Mouse (Mus musculus): ENCODE measurements around the gene Vac14. TPM values are rescaled to one million over a fixed set of nuclear protein-coding genes. Genes with fewer than 3 reads are reported as not detected.
A peak's percentile ranks its signal among the peaks of the same experiment; 100 is the strongest.

Gene Vac14
- total RNA-seq, 2 experiments from 2014 or later: 27.3 to 30.3 TPM

DNA sequence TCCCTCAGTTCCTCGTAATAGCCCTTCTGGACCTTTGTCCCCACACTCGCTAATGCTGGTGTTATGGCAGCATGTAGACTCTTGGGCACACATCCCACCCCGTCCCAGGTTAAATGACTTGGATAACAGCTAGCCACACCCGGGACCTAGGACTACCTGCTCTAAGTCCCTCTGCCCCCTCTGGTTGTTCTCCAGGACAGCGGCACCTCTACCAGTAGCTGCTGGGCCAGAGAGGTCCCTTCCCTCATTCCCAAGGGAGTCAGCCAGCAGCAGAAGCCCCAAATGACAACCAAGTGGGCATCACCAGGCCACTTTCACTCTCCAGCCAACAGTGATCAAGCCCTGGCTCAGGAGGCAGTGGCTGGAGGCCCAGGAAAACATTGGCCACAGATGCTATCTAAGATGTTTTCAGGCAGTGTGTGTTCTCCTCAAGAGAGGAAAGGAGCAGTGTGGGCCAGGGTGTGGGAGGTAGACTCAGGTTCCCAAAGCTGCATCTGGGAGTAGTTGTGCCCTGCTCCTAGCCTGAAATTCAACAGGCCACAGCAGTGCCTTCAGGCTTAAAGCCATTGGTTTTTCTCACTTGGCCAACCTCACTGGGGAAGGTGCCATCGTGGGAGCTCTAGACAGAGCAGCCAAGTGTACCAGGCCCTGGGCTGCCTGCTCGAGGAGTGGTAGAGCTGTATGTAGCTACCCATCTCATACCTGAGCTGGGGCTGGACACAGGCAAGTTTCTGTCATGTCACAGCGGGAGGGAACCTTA lies 100.0 kb downstream of the Vac14 start:
- no peak for DNase-seq

DNA sequence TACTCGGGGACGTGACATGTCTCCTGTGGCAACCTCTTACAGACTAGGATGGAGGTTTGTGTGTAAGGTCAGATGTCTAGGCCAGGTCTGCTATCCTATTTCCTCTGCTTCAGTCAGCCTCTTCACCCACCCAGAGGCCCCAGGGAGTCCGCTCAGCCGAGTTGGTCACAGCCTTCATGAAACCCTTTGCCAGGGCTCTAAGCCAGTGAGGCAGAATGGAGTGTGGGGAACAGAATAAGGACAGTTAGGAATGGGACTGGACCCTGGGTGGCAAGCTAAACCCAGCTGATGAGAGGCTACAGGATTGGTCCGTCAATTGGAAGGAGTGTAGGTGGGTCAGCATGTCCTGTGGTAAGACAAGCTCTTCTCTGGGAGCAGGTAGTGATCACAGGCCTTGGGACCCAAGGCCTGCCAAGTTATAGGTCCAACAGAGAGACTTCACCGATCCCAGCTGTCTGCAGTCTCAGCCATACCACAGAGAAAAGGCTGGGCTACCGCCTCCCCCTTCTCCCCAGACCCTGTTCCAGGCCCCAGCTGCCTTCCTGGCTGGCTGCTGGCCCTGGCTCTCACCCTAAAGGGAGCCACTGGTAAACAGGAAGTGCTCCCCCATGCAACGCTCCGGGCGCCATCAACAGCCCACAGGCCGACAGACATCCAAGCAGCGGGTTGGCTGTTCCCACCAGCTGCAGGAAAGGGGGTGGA lies 100.7 kb downstream of the Vac14 start:
- DNase-seq: peak; percentile 27 to 63

DNA sequence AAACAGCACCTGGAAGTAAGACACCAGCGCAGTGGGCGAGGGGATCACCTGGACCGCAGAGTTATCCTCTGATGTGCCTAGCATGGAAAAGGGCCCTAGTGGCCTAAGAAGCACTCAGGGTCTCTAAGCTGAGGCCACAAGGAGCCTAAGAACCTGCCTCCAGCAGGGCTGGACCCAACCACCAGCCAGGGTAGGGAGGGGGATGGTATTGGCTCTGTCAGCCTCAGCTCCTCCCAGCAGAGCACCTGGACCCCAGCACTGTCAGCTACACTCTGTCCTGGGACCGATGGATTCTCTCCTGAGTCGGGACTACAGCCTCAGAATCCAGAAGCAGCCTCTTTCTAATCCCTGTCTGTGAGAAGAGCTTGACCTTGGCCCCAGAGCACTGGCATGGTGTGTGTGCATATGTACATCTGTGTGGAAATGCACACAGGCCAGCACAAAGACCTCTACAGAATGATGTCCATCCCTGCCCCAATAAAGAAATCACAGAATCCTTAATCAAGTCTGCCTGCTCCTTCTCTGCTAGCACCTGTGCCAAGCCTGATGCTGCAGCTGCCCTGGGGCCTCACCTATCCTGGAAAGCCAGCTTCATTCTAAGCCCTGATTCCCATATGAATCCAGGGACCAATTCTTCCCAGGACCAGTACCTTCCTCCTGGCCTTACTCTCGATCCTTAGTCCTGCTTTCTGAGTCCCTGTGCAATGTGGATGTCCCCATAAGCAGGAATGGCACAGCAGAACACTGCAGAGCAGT lies 101.7 kb downstream of the Vac14 start:
- DNase-seq: no peak

DNA sequence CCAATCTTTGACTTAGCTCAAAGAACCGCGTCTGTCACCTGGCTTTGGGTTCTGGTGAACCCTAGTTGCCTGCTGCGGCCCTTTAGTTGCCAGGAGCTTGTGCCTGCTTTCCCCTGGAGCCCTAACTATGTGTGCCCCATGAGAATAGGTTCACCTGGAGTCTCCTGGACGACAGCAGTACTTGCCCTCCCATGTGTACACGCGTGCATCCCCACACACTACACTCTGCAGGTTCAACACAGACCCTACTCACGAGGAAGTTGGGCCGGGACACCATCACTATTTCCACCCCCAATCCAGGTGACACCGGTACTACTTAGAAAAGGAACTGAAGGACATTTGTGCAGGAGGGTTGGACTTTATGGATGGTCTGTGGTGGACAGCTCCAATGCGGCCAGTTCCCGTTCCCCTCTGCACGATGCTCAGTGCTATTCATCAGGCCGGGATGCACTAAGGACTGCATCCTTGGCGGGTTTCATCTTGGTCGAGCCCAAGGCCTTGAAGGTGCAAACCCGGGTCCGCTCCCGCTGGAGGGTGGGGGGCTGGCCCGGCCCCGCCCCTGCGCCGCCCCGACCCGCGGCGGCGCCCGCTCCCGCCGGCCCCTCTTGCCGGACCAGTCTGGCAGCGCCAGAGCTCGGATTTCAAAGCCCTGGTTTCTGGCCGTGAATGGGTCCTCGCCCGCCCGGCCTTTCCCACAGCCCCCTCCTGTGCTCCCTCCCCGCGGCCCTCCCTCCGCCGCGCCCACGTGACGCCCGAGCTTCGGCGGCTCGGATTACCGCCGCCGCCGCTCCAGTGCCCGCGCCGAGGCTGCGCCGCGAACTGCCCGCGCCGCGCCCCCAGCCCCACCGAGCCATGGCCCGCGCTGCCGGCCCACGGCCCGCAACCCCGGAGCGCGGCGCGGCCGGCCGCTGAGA lies 102.6 kb downstream of the Vac14 start, which contains the start of gene Mtss1l:
Gene Mtss1l (plus strand): TSS at position 792 of the 914 bp plus-strand sequence.
- DNase-seq: peak; percentile 86 to 90

DNA sequence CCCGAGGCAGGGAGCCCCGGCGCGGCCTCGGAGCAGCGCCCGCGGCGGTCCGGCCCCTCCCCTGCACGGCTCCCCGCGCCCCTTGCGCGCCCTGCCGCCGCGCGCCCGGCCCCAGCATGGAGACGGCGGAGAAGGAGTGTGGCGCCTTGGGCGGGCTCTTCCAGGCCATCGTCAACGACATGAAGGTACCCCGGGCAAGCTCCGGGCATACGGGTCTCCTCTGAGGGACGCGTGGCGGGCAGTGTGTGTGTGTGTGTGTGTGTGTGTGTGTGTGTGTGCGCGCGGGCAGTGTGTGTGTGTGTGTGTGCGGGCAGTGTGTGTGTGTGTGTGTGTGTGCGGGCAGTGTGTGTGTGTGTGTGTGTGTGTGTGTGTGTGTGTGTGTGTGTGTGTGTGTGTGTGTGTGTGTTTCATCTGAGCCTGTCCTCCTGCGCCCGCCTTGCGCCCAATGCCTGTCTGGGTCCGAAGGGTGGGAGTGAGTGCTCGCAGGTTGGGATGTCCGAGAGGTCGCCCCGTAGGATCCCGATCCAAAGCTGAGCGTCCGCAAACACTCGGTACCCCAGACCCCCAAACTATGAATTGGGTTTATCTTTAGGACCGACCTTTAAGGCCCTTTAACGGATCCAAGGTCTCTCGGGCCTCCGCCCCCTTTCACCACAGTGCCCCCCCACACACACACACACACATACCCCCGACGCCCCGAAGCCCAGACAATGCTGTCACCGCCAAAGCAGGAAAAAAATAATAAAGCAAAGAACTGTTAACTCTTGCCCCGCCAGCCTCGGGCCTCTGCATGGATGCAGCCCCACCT lies 103.4 kb downstream of the Vac14 start:
- no peak for DNase-seq

DNA sequence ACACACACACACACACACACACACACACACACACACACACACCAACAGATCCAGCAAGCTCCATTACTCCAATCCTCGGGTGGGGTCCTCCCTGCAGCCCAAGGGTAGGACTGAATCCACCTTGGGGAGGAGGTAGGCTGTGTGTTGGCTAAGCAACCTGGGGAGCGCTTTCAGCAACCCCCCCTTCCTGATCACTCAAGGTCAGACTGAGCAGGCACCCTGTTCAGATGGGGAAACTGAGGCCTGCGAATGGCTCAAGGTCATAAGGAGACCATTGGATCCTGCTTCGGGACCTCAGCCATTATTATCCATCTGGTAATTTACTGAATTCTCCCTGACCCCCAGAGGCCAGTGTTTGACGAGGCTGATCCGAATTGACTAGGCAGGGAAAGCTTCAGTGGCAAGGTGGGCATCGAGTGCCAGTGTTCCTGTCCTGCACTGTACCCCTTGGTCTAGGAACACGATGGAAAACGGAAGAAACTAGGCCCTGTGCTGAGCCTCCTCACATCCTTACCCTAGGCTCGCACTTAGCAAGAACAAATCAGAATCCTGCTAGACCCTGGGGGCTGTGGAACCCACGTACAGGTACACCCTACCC lies 104.1 kb downstream of the Vac14 start:
- DNase-seq: no peak

DNA sequence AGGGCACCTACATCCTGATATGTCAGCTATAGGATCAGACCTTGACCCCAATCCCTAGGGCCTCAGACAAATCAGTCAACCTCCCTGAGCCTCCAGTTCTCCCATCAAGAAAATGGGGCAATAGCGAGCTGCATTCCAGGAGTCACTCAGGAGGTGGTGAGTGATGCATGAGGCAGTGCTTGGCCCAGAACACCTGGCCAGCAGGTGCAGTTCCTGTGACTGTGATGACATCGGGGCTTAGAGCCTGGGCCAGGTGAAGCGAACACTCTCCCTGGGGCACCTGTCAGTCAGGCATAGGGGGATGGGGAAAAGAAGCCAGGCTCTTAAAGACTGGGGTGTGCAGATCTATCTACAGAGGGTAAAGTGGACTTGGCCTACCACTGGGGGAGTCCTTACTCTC lies 106.1 kb downstream of the Vac14 start:
- DNase-seq: no peak

DNA sequence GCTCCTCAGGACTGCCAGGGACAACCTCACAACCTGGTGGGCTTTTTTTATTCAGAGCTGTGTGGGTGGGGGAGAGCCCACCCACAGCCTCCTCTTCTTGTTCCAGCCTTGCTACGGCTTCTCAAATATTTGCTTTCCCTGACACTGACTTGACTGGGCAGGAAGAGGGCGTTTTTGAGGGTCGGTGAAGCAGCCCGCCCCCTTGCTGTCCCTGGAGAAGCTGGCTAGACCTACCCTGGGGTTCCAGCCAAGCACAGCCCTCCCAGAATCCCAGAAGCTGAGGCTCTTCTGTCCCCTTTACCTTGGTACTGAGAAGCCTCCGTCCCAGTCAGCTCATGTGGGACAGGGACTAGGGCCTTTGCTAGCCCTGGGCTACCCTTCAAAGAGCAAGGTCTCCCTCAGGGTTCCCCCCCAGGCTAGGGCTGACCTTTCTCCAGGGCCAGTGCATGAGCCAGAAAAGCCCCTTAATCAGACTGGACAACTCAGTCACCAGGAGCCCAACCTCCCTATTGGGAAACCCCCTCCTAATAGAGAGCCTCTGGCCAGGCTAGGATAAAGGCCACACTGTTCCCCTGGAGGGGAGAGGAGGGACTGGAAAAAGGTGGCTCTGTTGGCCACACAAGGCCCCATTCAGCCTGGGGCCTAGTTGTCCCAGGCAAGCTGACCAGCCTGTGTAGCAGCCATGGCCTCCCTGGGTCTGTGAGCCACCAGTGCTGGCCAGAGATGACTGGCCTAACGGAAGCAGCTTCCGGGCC lies 106.9 kb downstream of the Vac14 start:
- no peak for DNase-seq

DNA sequence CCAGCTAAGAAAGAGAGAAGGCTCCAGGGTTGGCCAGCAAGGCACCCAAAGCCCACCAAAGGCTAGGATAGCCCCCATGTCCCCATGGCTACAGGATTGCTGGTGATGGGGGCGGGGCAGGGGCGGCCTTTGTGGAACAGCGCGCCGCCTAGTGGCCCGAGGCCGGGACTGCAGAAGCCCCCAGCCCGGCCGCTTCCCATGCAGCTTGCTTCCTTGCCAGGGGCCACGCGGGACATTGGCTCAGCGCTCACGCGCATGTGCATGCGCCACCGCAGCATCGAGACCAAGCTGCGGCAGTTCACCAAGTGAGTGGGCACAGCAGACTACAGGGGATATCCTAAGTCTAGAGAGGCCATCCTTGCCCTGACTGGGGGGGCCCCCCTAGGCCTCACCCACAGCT lies 108.5 kb downstream of the Vac14 start:
- peak; percentile 63 to 76 for DNase-seq

DNA sequence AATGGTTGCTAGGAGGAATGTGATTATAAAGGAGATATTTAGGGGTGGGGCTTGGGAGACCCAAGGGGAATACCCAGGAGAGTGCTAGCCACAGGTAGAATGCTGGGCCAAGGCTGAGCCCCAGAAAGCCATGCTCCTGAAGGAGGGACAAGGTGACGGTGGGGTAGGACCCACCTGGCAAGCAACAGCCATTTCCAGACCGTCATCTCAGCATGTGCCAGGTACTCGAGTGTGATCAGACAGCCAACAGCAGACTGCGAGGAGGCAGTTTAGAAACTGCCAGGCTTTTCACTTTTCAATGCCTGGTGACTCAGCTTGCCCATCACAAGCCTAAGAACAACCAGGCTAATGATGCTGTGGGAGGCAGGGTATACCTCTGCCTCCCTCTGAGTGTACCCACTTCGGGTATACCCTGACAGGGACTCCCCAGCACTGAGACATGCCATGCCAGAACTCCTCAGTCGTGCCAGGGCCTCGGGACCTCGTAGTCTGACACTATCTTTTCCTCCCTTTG lies 113.0 kb downstream of the Vac14 start:
- DNase-seq: no peak

DNA sequence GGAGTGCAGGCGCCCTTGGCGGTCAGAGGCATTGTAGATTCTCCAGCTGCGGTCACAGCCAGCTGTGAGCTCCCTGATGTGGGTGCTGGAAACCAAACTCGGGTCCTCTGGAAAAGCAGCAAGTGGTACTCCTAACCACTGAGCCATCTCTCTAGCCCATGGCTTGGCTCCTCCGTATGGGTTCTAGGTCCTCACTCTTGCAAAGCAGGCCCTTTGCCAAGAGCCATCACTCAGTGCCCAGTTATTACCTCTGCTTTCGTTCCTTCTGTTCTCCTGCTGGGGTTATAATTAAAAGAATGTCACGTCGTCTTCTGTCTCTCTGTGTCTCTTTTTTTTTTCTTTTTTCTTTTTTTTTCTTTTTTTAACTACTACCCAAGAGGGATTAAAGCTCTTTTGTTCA lies 114.7 kb downstream of the Vac14 start:
- no peak for DNase-seq

DNA sequence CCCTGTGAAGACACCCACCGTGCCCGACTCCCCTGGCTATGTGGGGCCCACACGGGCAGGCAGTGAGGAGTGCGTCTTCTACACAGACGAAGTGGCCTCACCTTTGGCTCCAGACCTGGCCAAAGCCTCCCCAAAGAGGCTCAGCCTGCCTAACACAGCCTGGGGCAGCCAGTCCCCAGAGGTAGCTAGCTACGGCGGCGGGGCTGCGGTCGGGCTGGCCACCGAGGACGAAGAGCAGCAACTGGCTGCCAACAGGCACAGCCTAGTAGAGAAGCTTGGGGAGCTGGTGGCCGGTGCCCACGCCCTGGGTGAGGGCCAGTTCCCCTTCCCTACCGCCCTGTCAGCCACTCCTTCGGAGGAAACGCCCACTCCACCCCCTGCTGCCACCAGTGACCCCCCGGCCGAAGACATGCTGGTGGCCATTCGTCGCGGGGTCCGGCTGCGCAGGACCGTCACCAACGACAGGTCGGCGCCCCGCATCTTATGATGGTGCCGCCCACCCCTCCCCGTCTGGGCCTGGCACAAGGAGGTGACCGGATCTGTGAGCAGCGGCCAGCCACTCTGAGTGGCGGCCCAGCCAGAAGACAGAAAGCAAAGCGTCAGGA lies 120.3 kb downstream of the Vac14 start:
- no peak for DNase-seq

DNA sequence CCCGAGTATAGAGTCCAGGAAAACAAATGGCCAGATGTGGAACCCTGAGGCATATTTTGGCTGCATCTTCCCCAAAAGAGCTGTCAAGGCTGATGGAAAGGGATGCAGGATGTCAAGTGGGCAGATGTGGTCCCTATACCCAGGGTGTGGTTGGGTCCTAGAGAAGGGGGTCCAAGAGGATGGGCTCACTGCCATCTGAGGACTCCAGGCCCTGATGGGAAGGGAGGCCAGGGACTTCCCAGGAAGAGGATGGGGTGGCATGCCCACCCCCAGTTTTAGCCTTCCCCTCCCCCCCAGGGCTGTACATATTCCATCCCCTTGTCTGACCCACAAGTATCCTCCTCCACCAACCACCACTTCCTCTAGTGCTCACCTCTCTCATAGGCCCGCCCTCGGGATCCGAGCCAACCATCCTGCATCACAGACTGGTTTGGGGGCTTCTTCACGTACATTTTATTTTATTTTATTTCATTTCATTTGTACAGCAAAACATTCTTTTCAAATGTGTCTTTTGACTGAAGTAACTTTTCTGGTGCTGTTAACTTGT lies 122.3 kb downstream of the Vac14 start:
- DNase-seq: no peak

DNA sequence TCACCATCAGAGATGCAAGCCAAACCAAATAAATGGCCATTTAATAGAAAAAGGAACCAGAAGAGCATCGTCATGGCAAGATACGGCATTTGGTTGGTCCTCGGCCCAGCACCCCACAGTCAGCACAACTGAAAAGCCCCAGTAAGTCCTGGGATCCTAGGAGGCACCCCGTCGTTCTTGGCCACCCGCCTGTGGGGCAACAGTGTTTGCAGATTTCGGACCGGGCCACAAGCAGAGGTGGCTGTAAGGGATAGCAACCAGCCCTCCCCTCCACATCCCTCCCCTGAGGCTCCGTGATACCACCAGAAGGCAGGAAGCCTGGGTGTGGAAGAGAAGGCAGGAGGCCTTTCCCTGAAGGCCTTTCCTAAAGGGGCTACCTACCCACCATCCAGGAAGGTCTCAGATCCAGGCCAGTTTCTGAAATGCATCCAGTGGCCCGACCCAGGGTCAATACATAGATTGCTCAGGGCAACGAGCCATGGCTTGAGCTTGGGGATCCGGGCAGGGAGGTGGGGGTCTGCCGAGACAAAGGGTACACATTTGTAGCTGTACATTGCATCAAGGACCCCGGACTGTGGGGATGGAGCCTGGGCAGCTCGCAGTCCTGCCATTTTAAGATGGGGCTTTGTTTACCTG lies 123.5 kb downstream of the Vac14 start:
- DNase-seq: no peak

DNA sequence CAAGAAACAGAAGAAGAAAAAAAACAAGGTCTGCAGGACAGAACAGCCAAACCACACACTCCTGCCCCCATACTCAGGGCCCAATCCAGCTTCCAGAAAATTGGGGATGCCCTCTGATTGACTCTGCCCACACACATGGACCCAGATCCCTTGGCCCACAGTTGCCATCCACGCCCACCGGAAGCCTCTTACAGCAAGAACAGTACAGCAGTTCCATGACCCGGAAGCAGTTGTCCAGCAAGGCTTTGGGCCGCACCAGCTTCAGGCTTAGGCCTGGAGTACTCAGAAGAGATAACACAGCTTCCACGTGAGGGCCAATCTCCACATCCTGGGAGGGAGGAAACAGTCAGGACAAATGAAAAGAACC lies 124.0 kb downstream of the Vac14 start:
- no peak for DNase-seq

DNA sequence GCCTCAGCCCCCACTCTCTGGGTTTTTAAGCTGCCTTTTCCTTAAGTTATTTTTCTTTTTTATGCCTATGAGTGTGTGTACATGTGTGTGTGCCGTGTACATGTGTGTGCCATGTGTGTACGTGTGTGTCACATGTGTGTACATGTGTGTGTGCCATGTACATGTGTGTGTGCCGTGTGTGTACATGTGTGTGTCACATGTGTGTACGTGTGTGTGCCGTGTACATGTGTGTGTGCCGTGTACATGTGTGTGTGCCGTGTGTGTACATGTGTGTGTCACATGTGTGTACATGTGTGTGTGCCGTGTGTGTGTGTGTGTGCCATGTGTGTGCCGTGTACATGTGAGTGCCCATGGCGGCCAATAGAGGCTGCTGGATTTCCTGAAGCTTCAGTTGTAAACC lies 126.8 kb downstream of the Vac14 start:
- DNase-seq: no peak

DNA sequence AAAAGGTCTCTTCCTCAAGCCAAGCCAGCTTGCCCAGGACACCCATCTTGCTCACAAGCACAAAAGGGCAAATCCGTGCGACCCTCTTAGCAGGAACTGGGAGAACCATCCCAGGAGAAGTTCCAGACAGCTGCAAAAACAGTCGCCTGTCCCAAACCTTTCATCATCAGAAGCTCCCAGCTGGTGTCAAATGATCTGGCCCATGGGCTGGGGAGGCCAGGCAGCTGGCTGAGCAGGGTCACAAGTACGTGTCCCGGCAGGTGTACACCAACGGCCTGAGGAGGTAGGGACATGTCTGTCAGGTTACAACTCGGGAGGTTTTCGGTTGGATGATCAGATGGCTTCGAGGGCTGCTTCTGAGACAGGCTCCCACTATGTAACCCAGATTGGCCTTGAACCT lies 128.3 kb downstream of the Vac14 start:
- DNase-seq: no peak

DNA sequence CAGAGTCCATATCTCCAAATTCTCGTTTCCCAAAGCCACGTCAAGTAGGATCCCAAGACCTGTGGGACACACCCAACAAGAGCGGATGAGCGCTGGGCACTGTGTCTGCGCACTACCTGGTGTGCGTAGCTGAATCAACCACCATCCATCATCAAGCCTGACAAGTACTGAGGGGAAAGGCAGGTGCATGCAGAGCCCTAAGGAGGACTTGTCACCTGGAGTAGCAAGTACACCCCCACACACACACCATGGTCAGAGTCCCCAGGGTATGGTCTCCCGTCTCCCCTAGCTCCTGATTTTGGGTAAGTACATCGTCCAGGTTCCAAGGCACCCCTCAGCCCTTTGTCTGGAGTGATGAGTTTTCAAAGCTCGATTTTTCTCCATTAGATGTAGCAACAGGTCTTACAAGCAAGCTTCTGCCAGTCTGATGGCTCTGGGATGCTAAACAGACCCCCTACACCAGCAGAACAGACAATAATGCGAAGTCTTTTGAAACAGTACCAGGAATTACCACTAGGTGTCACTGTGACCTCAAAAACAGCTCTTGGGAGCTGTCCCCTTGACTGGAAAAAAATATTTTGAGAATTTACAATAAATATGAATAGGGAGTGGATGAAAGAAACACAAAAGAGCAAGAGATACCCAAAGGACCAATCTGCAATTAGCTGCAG lies 131.2 kb downstream of the Vac14 start:
- DNase-seq: peak in 1 of 2 experiments; percentile 49
